Mouse (Mus musculus) gastrocnemius, adult 8-10 months (tissue): ENCODE measurements around the gene Pom121l12. TPM values are rescaled to one million over a fixed set of nuclear protein-coding genes. Genes with fewer than 3 reads are reported as not detected.

Experiments used
- DNase-seq, 2 experiments: peaks; one replicate each; pipeline ENCODE4 v3.0.0; 2022; ENCODE audit warnings: low spot score in 2 of 2
- total RNA-seq, 4 experiments: library from RNA; stranded (reverse); gene quantifications; 2 replicates each; pipeline ENCODE4 v1.2.4; 2022

Gene Pom121l12
- total RNA-seq = not detected

DNA sequence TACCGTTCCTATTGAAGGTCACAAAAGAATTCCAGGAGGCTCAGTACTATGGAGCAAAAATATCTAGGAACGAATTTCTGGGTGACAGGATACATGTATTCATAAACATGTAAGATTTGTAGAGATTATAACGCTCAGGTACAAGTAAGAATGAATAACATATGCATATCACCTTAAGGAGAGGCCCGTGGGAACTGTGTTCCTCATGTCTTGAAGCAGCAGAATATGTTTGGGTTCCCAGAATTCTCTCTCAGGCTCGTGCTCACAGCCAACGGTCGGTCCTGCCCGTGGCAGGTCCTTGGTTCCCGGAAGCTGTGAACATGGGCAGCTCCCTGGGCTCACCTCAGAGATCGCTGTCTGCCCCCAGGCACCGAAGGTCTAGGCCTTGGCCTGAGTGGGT lies at the start of gene Pom121l12:
TSS of gene Pom121l12 (plus strand) at position 301 of the 400 bp plus-strand sequence.
- DNase-seq = no peak

DNA sequence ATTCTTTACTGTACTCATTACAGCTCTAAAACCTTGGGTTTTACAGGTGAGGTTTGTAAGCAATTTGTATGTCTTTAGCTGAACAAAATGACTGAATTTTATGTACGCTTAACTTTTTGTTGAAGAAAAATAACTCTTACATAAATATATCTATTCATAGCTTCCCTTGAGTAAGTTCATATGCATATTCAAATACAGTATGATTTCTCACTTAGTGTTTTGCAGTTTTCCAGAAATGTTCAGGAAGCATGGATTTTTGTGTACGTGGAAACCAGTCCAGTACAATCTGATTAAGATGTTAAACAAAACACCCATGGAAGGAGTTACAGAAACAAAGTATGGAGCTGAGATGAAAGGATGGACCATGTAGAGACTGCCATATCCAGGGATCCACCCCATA lies 12.8 kb downstream of the Pom121l12 start:
- no peak for DNase-seq
